Mouse (Mus musculus): ENCODE results near the gene Ezr.

Ezr gene

DNA sequence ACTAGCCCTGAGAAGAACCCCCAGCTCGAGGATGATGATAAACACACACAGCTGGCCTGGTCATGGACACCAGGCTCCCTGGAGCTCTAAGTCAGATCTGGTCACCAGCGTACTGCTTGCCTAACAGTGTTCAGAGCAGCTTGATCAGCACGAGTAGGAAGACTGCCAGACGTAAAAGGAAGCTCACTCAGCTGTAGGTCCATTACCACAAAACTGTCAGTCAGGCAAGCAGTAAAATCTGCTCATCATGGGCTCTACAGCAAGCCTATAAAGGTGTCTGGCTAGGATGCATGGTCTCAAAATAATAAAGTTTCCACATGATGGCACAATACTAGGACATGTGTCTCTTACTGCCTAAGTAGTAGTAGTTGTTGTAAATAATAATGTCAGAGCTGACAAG, 13.0 kb downstream of the Ezr start:
- no peak for DNase-seq (ENCODE audit: low read depth, low spot score)

- no peak for DNase-seq (ENCODE audit: low read depth, low spot score)
Measured at GRCm38 (mm10) chr17:6768301-6768788, 14.2 kb downstream of the Ezr start.

GRCm38 (mm10) chr17:6767771-6768170, 14.8 kb downstream of the Ezr start:
- no peak for DNase-seq (ENCODE audit: low read depth, low spot score)

DNA sequence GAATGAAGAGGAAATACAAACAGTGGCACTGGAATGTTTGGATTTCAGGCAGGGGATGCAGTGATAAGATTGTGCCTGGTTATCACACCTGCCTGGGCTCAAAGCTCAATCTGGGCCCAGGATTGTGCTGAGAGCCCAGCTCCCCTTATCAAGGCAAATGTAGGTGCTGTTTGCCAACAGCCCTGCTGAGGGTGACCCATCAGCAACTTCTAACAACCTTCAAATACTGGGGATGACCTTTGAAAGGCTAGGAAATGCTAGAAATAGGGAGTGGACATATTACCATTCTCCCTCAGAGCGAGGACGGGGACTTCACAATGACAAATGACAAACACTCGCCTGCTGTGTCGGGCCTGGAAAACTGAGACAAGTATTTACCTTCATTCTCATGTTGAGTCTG, 15.8 kb downstream of the Ezr start:
- DNase-seq (ENCODE audit: low read depth, low spot score), result no peak

DNA sequence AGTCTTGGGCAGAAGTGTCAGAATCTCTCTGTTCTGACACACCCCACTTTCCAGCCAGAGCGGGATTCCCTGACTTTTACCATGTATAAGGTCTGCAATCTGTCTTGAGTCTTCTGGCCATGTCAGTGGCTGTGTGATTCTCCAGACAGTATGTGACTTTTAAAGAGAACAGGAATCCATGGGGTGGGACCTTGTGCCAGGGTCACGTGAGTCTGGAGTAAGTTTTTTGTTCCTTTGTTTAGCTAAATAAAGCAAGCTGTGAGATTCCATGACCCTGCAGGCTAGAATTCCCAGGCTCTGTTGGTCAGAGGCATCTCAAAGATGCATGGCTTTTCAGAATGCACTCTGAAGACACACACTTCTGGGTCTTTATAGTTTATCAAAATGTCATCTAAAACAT, 16.7 kb downstream of the Ezr start:
- DNase-seq (ENCODE audit: low read depth, low spot score), result no peak

DNA sequence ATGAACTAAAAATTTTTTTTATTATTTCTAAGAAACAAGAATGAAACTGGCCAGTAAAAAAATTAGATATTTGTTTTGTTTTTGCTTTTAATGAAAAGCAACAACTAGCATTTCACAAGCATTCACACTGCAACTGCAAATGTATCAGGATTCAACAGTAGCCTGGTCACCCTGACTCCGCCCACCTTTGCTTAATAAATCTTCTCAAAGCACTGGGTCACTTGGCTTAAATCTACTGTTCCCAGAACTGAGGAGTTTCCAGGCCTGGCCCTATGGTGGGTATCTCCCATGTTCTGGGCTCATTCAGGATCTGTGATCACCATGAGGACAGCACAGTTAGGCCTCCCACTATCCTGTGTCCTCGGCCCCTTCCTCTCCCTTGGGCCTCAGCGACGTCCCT, 17.9 kb downstream of the Ezr start:
- DNase-seq (ENCODE audit: low read depth, low spot score), result no peak

- no peak for DNase-seq (ENCODE audit: low read depth, low spot score)
Measured at GRCm38 (mm10) chr17:6764227-6764593, 18.4 kb downstream of the Ezr start.

DNA sequence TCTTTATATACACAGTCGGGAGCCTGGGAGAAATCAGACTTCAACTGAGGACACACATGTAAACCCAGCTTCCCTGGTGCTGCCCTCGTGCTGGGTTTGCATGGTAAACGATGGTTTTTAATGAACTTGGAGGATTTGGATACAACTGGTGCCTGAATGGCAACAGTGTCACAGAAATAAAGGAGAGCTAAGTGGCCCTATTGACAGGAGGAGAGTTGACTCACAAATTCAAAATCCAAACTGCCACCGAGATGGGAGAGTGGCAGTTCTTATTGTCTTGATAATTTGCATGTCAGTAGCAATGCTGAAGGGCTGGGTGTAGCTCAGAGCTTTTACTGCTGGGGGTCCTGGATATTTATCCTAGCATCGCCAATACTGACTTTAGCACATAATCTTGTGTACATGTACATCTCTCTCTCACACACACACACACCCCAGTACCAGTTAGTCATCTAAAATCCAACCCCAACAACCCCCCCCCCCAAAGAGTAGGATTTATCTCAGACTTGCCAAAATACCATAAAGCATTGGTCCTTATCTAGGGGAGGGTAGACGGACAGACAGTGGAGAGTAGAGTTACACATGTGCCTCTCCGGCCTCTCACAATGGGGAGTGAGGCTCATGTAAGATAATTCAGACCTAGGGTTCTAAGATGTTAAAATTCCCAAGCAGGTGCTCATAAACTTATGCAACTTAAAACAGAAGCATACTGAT, 18.9 kb downstream of the Ezr start:
- no peak for DNase-seq (ENCODE audit: low read depth, low spot score)

DNA sequence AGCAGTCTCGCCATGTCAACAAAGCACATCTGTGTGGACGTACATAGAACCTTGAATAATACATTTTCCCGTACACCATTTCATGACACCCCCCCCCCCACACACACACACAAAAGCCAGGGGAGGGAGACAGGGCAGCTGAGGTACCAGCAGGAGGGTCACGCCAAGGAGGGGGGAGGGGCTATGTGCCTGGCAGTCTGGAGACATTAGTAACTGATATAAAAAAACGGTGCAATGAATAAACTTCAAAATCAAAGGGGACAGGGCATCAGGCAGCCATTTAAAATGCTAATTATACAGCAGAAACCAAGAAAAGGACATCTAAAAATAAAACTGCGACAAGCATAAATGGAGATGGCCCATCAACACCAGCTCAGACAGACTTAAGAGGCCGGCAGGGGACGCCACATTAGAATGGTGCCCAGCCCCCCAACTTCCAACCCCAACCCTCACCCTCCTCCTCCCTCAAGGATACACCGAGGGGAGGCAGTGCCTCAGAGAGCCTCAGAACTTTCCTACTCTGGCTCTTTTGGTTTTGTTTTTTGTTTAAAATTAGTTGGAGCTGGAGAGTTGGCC, 22.8 kb downstream of the Ezr start:
- no peak for DNase-seq (ENCODE audit: low read depth, low spot score)

DNA sequence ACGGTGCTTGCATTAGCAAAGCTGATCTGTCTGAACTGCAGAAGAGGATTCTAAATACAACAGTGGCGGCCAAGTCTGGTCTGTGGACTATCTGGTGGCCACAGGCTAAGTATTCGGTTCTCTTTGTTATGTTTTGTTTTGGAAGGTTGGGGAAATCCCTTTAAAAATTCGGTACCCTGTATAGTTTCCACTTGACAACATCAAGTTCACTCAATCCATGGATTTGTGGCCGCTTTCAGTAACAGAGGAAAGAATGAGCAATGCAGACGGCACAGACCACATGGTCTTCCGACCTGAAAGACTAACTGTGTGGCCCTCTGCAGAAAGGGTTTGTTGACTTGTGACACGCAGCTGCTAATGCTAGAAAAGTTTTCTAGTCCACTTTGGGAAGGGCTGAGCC, 23.7 kb downstream of the Ezr start:
- DNase-seq (ENCODE audit: low read depth, low spot score), result no peak

DNA sequence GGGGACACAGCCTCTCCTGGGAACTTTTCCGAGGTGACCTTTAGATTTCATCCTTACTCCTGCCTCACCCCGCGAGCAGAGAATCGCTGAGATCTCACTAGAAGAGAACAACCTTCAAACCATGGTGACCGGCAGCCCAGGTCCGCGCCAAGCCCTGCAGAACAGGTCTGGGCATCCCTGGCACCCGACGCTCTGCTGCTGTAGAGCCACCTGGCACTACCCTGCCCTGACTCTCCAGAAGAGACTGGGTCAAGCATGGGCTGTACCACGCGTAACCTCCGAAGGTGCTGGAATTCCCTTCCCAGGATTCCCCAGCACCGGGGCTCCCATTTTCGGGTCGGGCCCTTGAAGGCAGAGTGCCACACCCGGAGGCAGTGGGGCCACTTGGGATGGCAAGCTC, 24.7 kb downstream of the Ezr start:
- no peak for DNase-seq (ENCODE audit: low read depth, low spot score)

GRCm38 (mm10) chr17:6755873-6756272, 26.7 kb downstream of the Ezr start:
- no peak for DNase-seq (ENCODE audit: low read depth, low spot score)

DNA sequence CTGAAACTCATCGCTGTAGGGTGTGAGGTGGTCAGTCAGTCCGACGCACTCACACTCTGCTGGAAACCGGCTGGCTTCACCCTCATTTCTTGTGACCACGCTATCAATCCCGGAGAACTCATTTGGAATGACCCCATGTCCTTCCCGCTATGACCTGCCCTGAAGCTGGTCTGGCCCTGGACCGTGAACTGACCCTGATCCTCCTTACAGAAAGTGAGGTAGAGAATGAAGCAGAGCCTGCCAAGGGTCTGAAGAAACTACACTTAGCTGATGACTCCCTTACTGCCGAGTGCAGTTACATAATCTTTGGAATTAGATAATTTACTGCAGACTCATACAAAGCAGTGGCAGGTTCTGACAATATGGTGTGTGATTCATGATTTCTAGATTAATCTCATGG, 27.4 kb downstream of the Ezr start:
- no peak for DNase-seq (ENCODE audit: low read depth, low spot score)

GRCm38 (mm10) chr17:6752375-6752774, 30.2 kb downstream of the Ezr start:
- DNase-seq (ENCODE audit: low read depth, low spot score), result no peak

GRCm38 (mm10) chr17:6751221-6751859, 31.2 kb downstream of the Ezr start:
- DNase-seq (ENCODE audit: low read depth, low spot score), result no peak

DNA sequence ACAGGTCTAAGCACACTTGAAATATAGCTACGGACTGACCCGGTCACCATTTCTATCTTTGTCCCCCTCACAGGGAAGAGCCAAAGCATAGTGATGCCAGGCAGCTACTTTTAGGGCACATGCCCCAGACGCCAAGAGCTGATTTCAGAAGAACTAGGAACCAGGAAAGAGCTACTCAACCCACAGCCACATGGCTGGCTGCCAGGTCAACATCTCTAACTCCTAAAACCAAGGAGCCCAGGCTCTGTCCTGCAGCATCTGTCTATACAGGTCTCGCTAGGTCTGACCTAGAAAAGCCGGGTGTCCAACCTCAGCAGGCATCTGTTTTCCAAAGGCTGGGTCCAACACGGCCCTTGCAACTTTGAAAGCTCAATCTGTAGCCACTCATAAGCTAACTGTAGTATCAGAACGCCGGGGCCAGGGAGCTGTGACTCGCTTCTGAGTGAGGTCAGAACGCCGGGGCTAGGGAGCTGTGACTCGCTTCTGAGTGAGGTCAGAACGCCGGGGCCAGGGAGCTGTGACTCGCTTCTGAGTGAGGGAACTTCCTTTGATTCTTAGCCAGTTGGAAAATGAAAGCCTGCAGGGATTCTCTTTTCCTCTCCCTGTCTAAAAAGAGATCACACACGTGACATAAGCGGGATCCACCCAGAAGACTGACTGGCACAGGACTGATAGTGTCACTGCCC, 33.7 kb downstream of the Ezr start:
- no peak for DNase-seq (ENCODE audit: low read depth, low spot score)

GRCm38 (mm10) chr17:6747478-6747877, 35.1 kb downstream of the Ezr start:
- no peak for DNase-seq (ENCODE audit: low read depth, low spot score)

DNA sequence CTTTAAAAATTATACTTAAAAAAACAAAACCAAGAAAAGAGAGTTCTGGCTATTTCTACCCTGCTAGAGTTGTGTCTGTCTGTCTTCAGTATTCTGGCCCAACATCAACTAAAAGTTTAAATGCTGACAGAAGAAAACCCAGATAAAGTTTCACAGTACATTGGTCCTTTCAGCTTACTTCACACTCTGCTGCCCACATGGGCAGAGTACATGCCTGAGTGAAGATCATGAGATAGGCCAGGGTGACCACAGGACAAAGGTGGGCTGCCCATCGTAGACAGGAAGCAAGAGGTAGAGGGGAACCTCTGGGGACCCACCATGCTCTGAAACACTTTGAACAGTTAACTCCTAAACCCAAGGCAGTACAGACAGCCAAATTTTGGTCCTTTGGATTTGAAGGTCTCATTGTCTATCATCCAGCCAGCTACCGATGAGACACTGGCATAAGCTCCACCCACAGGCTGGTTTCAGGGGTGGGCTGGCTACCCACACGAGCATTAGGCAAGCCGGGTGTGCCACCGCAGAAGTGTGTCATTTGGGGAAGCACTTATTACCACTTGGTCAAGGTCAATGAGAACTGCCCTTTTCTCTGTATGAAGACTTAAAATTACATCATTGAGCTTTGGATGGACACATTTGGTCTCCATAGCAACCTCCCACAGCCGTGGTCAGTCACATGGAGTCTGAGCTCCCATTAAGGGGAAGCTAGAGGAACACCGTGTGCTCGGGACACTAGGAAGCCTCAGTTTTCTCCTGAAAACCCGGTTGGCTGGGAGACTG, 35.9 kb downstream of the Ezr start:
- no peak for DNase-seq (ENCODE audit: low read depth, low spot score)

GRCm38 (mm10) chr17:6745975-6746374, 36.6 kb downstream of the Ezr start:
- no peak for DNase-seq (ENCODE audit: low read depth, low spot score)

GRCm38 (mm10) chr17:6745503-6745902, 37.1 kb downstream of the Ezr start:
- no peak for DNase-seq (ENCODE audit: low read depth, low spot score)

DNA sequence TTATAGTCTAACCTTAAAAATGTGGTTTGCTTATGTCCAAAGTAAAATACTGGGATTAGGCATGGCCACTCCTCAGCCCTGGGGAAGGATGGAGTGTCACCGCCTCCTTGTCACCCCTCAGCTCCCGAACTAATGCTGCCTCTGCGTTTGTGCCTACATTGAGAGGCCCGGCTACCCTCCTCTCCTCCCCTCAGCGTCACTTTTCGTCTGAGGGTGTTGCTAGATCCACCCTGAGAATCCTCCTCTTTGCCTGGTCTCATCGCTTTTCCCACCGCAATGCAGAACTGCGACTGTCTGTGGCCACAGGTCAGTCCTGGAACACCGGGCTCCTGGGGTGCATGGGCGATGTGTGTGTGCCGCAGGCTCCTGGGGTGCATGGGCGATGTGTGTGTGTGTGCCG, 37.7 kb downstream of the Ezr start:
- no peak for DNase-seq (ENCODE audit: low read depth, low spot score)

- no peak for DNase-seq (ENCODE audit: low read depth, low spot score)
Measured at GRCm38 (mm10) chr17:6744366-6744765, 38.2 kb downstream of the Ezr start.

Data from brain, embryonic 18.5 days (tissue).